Mouse (Mus musculus): ENCODE measurements around the gene Mrps9.

GRCm38 (mm10) chr1:42876463-42877093 is 25.5 kb downstream of the Mrps9 start:
- no peak for TF ChIP-seq POLR2A (IDR thresholded peaks at IDR 0.05; ENCODE audit: control insufficient read depth, extremely low read depth, insufficient read depth, low read length, poor library complexity)
- no peak for TF ChIP-seq CTCF (IDR thresholded peaks at IDR 0.05; ENCODE audit: borderline replicate concordance, control insufficient read depth, extremely low read depth, insufficient read depth, low read length, poor library complexity)
